In genomic region chr6:88203791-88204405, GRCm38 (mm10) we compare ENCODE assay signal across 11 mouse cellular contexts. TPM values are rescaled to one million over a fixed set of nuclear protein-coding genes. Genes with fewer than 3 reads are reported as not detected.
A peak's percentile ranks its signal among the peaks of the same experiment; 100 is the strongest.
DNase-seq lines count a peak whose midpoint lies in the region; ATAC-seq and TF ChIP-seq lines count a peak whose summit lies in the region.
"Had no signal": no experiment of that assay in that cellular context is flagged by ENCODE, and none has a peak within 500 bp of the region (broad histone marks: within the 10 kb centered on the region; RNA-seq: fewer than 3 reads in every experiment).

No protein-coding gene starts in this region.

- H3K4me1 ChIP-seq in hindbrain, embryonic 10.5 days (replicated peaks), result peaks cover 60% of the 10 kb centered on the region
- no peaks in the 10 kb centered on the region for H3K4me1 ChIP-seq in hindbrain, embryonic 14.5 days (replicated peaks; ENCODE audit: control insufficient read depth, insufficient read depth, low read length)
- H3K4me1 ChIP-seq in midbrain, embryonic 11.5 days (ENCODE audit: control insufficient read depth, insufficient read depth, low read length), result peaks cover 12% of the 10 kb centered on the region
- no peaks in the 10 kb centered on the region for H3K4me1 ChIP-seq in midbrain, postnatal 0 days (ENCODE audit: insufficient read depth, low read length)
- no peaks in the 10 kb centered on the region for H3K4me1 ChIP-seq in heart, postnatal 0 days (ENCODE audit: control insufficient read depth, insufficient read depth)
- H3K4me1 ChIP-seq in stomach, embryonic 16.5 days (ENCODE audit: control insufficient read depth, insufficient read depth, low read length), result peaks cover 13% of the 10 kb centered on the region

- 5% methylated on average over 10 of the region's 10 CpGs for WGBS in hindbrain, embryonic 10.5 days
- 5% methylated on average over 10 of the region's 10 CpGs for WGBS in hindbrain, embryonic 14.5 days
- 2% methylated on average over 10 of the region's 10 CpGs for WGBS in midbrain, embryonic 11.5 days
- WGBS in midbrain, postnatal 0 days, result 19% methylated on average over 10 of the region's 10 CpGs
- 28% methylated on average over 9 of the region's 10 CpGs for whole genome bisulfite sequencing in heart, postnatal 0 days
- WGBS in stomach, embryonic 16.5 days, result 23% methylated on average over 10 of the region's 10 CpGs

- TF ChIP-seq CTCF in midbrain, postnatal 0 days (IDR thresholded peaks at IDR 0.05), result no peak
- no peak for TF ChIP-seq CTCF in heart, postnatal 0 days (IDR thresholded peaks at IDR 0.05; ENCODE audit: low read depth)

- H3K9me3 ChIP-seq in hindbrain, embryonic 10.5 days, result no peaks in the 10 kb centered on the region
- H3K9me3 ChIP-seq in hindbrain, embryonic 14.5 days (ENCODE audit: control insufficient read depth, low read length), result no peaks in the 10 kb centered on the region
- no peaks in the 10 kb centered on the region for H3K9me3 ChIP-seq in midbrain, embryonic 11.5 days (ENCODE audit: control insufficient read depth, low read length)
- H3K9me3 ChIP-seq in midbrain, postnatal 0 days (ENCODE audit: low read length), result no peaks in the 10 kb centered on the region
- no peaks in the 10 kb centered on the region for H3K9me3 ChIP-seq in heart, postnatal 0 days (replicated peaks; ENCODE audit: control insufficient read depth, low read length)
- H3K9me3 ChIP-seq in stomach, embryonic 16.5 days (replicated peaks; ENCODE audit: control insufficient read depth, low read length), result no peaks in the 10 kb centered on the region

- peak overlapping the region; percentile 36; the same call in 1 of the 2 replicates for H3K4me3 ChIP-seq in hindbrain, embryonic 10.5 days
- no peak overlapping the region for H3K4me3 ChIP-seq in hindbrain, embryonic 14.5 days (replicated peaks; ENCODE audit: low read length)
- no peak overlapping the region for H3K4me3 ChIP-seq in midbrain, embryonic 11.5 days (ENCODE audit: low read depth, low read length)
- H3K4me3 ChIP-seq in midbrain, postnatal 0 days (ENCODE audit: low read depth, low read length), result no peak overlapping the region
- H3K4me3 ChIP-seq in heart, postnatal 0 days (ENCODE audit: low read depth, low read length), result peak overlapping the region; percentile 3; the same call in 1 of the 2 replicates
- no peak overlapping the region for H3K4me3 ChIP-seq in stomach, embryonic 16.5 days (replicated peaks; ENCODE audit: low read length)

- no peak for TF ChIP-seq EP300 in heart, postnatal 0 days (IDR thresholded peaks at IDR 0.05; ENCODE audit: low read depth)

- no peak overlapping the region for H3K9ac ChIP-seq in hindbrain, embryonic 14.5 days
- peak overlapping the region; percentile 11; the same call in 1 of the 2 replicates for H3K9ac ChIP-seq in midbrain, embryonic 11.5 days (ENCODE audit: low read length)
- no peak overlapping the region for H3K9ac ChIP-seq in midbrain, postnatal 0 days (replicated peaks; ENCODE audit: low read length, poor library complexity, severe bottlenecking)
- H3K9ac ChIP-seq in heart, postnatal 0 days (replicated peaks; ENCODE audit: low read depth, low read length), result no peak overlapping the region
- H3K9ac ChIP-seq in stomach, embryonic 16.5 days (ENCODE audit: low read length), result no peak overlapping the region

- H3K4me2 ChIP-seq in hindbrain, embryonic 14.5 days (replicated peaks), result no peak overlapping the region
- no peak overlapping the region for H3K4me2 ChIP-seq in midbrain, embryonic 11.5 days
- H3K4me2 ChIP-seq in midbrain, postnatal 0 days (ENCODE audit: low read depth, low read length, poor library complexity, severe bottlenecking), result no peak overlapping the region
- peak overlapping the region; percentile 39 for H3K4me2 ChIP-seq in heart, postnatal 0 days (ENCODE audit: low read depth, low read length)
- peak overlapping the region; percentile 8; the same call in 1 of the 2 replicates for H3K4me2 ChIP-seq in stomach, embryonic 16.5 days (ENCODE audit: low read depth, low read length)

- DNase-seq in hindbrain, embryonic 10.5 days (ENCODE audit: low spot score), result no peak
- no peak for DNase-seq in hindbrain, embryonic 14.5 days (ENCODE audit: low spot score)
- DNase-seq in midbrain, embryonic 11.5 days (ENCODE audit: low spot score, missing footprints), result peak; percentile 95
- no peak for DNase-seq in midbrain, postnatal 0 days (ENCODE audit: low spot score)
- no peak for DNase-seq in heart, postnatal 0 days (ENCODE audit: low spot score)
- DNase-seq: cerebellum, adult 8-10 months; layer of hippocampus, postnatal 36 days had no signal

- ATAC-seq in hindbrain, embryonic 14.5 days (ENCODE audit: low FRiP score), result no peak
- ATAC-seq in midbrain, embryonic 11.5 days (ENCODE audit: low FRiP score), result no peak; the same call in 1 of the 2 replicates
- ATAC-seq in midbrain, postnatal 0 days (ENCODE audit: low FRiP score), result no peak
- ATAC-seq in heart, postnatal 0 days (ENCODE audit: insufficient read depth, low read depth), result no peak
- ATAC-seq in stomach, embryonic 16.5 days (ENCODE audit: insufficient read depth, low FRiP score), result no peak
- ATAC-seq in erythroid progenitor cell, adult 5-6 weeks (replicated peaks; ENCODE audit: low FRiP score, poor library complexity, severe bottlenecking), result no peak

- 0 out of 2 replicates have a peak overlapping the region, but pooled peaks have one; percentile 59 for H3K27ac ChIP-seq in hindbrain, embryonic 10.5 days
- H3K27ac ChIP-seq in hindbrain, embryonic 14.5 days, result no peak overlapping the region
- no peak overlapping the region for H3K27ac ChIP-seq in midbrain, embryonic 11.5 days (ENCODE audit: low read depth, low read length)
- H3K27ac ChIP-seq in midbrain, postnatal 0 days (ENCODE audit: low read depth, low read length), result no peak overlapping the region
- H3K27ac ChIP-seq in heart, postnatal 0 days (ENCODE audit: low read depth), result peak overlapping the region; percentile 77
- peak overlapping the region; percentile 41; the same call in 1 of the 2 replicates for H3K27ac ChIP-seq in stomach, embryonic 16.5 days (ENCODE audit: low read length)

- no peaks in the 10 kb centered on the region for H3K36me3 ChIP-seq in hindbrain, embryonic 10.5 days
- no peaks in the 10 kb centered on the region for H3K36me3 ChIP-seq in hindbrain, embryonic 14.5 days (replicated peaks; ENCODE audit: control insufficient read depth, insufficient read depth)
- no peaks in the 10 kb centered on the region for H3K36me3 ChIP-seq in midbrain, embryonic 11.5 days (ENCODE audit: control insufficient read depth, insufficient read depth, low read length)
- H3K36me3 ChIP-seq in midbrain, postnatal 0 days (ENCODE audit: insufficient read depth, low read length), result no peaks in the 10 kb centered on the region
- no peaks in the 10 kb centered on the region for H3K36me3 ChIP-seq in heart, postnatal 0 days (replicated peaks; ENCODE audit: control insufficient read depth, insufficient read depth, low read length)
- no peaks in the 10 kb centered on the region for H3K36me3 ChIP-seq in stomach, embryonic 16.5 days (ENCODE audit: control insufficient read depth, insufficient read depth, low read length)

- H3K27me3 ChIP-seq in hindbrain, embryonic 10.5 days (ENCODE audit: insufficient read depth, poor library complexity, severe bottlenecking), result peaks cover 100% of the 10 kb centered on the region
- peaks cover 100% of the 10 kb centered on the region for H3K27me3 ChIP-seq in hindbrain, embryonic 14.5 days (ENCODE audit: control insufficient read depth, insufficient read depth, low read length)
- peaks cover 81% of the 10 kb centered on the region for H3K27me3 ChIP-seq in midbrain, embryonic 11.5 days (ENCODE audit: control insufficient read depth, insufficient read depth, low read length)
- peaks cover 73% of the 10 kb centered on the region for H3K27me3 ChIP-seq in midbrain, postnatal 0 days (ENCODE audit: insufficient read depth, low read length)
- peaks cover 83% of the 10 kb centered on the region for H3K27me3 ChIP-seq in heart, postnatal 0 days (ENCODE audit: control insufficient read depth, insufficient read depth, low read length)
- H3K27me3 ChIP-seq in stomach, embryonic 16.5 days (ENCODE audit: control insufficient read depth, insufficient read depth, low read length), result peaks cover 81% of the 10 kb centered on the region

RNA-seq across cellular contexts. Expression of gene Gata2, which starts 10.2 kb away (rescaled TPM):
- 20.0 and 20.8 TPM in 2 replicates for polyA plus RNA-seq in hindbrain, embryonic 10.5 days (2016; fragmentation: Nextera tagmentation; extraction: Ambion mirVana)
- polyA plus RNA-seq in hindbrain, embryonic 14.5 days (2014; fragmentation: Nextera tagmentation; extraction: Ambion mirVana), result 19.1 and 19.2 TPM in 2 replicates
- 26.6 and 28.6 TPM in 2 replicates for polyA plus RNA-seq in midbrain, embryonic 11.5 days (2014; fragmentation: Nextera tagmentation; extraction: Ambion mirVana)
- 9.2 and 19.3 TPM in 2 replicates for total RNA-seq in midbrain, postnatal 0 days (2014; rRNA removed)
- 17.2 and 18.5 TPM in 2 replicates for polyA plus RNA-seq in midbrain, postnatal 0 days (2015; fragmentation: Nextera tagmentation; extraction: Ambion mirVana)
- total RNA-seq in heart, postnatal 0 days (2014; rRNA removed; ENCODE audit: low replicate concordance), result 17.7 and 19.6 TPM in 2 replicates
- polyA plus RNA-seq in heart, postnatal 0 days (2015; fragmentation: Nextera tagmentation; extraction: Ambion mirVana), result 13.7 and 16.0 TPM in 2 replicates
- 5.5 TPM in 2 replicates for polyA plus RNA-seq in stomach, embryonic 16.5 days (2015; fragmentation: Nextera tagmentation; extraction: Ambion mirVana)
- 8.8 and 23.1 TPM in 2 replicates for total RNA-seq in erythroid progenitor cell, adult 5-6 weeks (2015; ENCODE audit: low replicate concordance)
- total RNA-seq in erythroid progenitor cell, adult 5-6 weeks (2017; ENCODE audit: low replicate concordance), result 2.6 and 3.3 TPM in 2 replicates

RNA-seq across cellular contexts. Expression of gene Dnajb8, which starts 18.2 kb away (rescaled TPM):
- polyA plus RNA-seq in hindbrain, embryonic 10.5 days (2016; fragmentation: Nextera tagmentation; extraction: Ambion mirVana), result not detected in 2 replicates
- not detected in 2 replicates for polyA plus RNA-seq in hindbrain, embryonic 14.5 days (2014; fragmentation: Nextera tagmentation; extraction: Ambion mirVana)
- not detected in 2 replicates for polyA plus RNA-seq in midbrain, embryonic 11.5 days (2014; fragmentation: Nextera tagmentation; extraction: Ambion mirVana)
- total RNA-seq in midbrain, postnatal 0 days (2014; rRNA removed), result not detected in 2 replicates
- not detected in 2 replicates for polyA plus RNA-seq in midbrain, postnatal 0 days (2015; fragmentation: Nextera tagmentation; extraction: Ambion mirVana)
- total RNA-seq in heart, postnatal 0 days (2014; rRNA removed; ENCODE audit: low replicate concordance), result not detected in 2 replicates
- polyA plus RNA-seq in heart, postnatal 0 days (2015; fragmentation: Nextera tagmentation; extraction: Ambion mirVana), result not detected in 2 replicates
- not detected in 2 replicates for polyA plus RNA-seq in stomach, embryonic 16.5 days (2015; fragmentation: Nextera tagmentation; extraction: Ambion mirVana)
- not detected in 2 replicates for total RNA-seq in erythroid progenitor cell, adult 5-6 weeks (2015; ENCODE audit: low replicate concordance)
- not detected in 2 replicates for total RNA-seq in erythroid progenitor cell, adult 5-6 weeks (2017; ENCODE audit: low replicate concordance)
- total RNA-seq: gastrocnemius, adult 18-20 months; layer of hippocampus, postnatal 36 days had no signal
- polyA plus RNA-seq: spleen, adult 2 months had no signal

Comparison
In these comparisons a context has a peak if more than half of its experiments do, and no peak if none do; other contexts are left out.
1. H3K27ac ChIP-seq: peak in hindbrain, embryonic 10.5 days (single experiment), heart, postnatal 0 days (single experiment) and stomach, embryonic 16.5 days (single experiment); none in hindbrain, embryonic 14.5 days (single experiment), midbrain, embryonic 11.5 days (single experiment) and midbrain, postnatal 0 days (single experiment).
2. H3K4me3 ChIP-seq: peak in hindbrain, embryonic 10.5 days (single experiment) and heart, postnatal 0 days (single experiment); none in hindbrain, embryonic 14.5 days (single experiment), midbrain, embryonic 11.5 days (single experiment), midbrain, postnatal 0 days (single experiment) and stomach, embryonic 16.5 days (single experiment).
3. H3K4me2 ChIP-seq: peak in heart, postnatal 0 days (single experiment) and stomach, embryonic 16.5 days (single experiment); none in hindbrain, embryonic 14.5 days (single experiment), midbrain, embryonic 11.5 days (single experiment) and midbrain, postnatal 0 days (single experiment).